Mouse (Mus musculus) lung, adult 2 months (tissue): ENCODE measurements at regions not wholly inside any gene's neighbourhood (a gene's known extent, or its start where the extent isn't known, plus 50 kb on each side); places are given as distances from the start of the nearest gene placed in this dataset.

Experiments used
- DNase-seq: peaks from one replicate; pipeline ENCODE4 v3.0.0; 2022
- H3K4me1 ChIP-seq: fragments of 200-500 bp; 2 replicates; pipeline ENCODE4 v1.6.1; 2011; ENCODE audit warnings: low read length; ENCODE audit not compliant: control insufficient read depth, insufficient read depth
- H3K4me3 ChIP-seq: fragments of 200-500 bp; replicated peaks from 2 replicates; pipeline ENCODE3; 2011; ENCODE audit warnings: low read depth, mild to moderate bottlenecking, control low read depth, low read length; ENCODE audit errors: extremely low read depth
- CTCF ChIP-seq: fragments of 200-500 bp; IDR thresholded peaks from 2 replicates; pipeline ENCODE4 v1.5.1; 2011; ENCODE audit warnings: mild to moderate bottlenecking, low read length, control low read depth; ENCODE audit not compliant: insufficient read depth
- POLR2A ChIP-seq: fragments of 200-500 bp; IDR thresholded peaks from 2 replicates; pipeline ENCODE4 v1.6.1; 2011; ENCODE audit warnings: low read depth, mild to moderate bottlenecking, control low read depth, low read length, borderline replicate concordance; ENCODE audit errors: extremely low read depth
- WGBS: fragments of 180-500 bp; shearing (Covaris S2); methylation state at CpG from one replicate; pipeline ENCODE4 v1.1.7; 2018; 5-methylcytosine and 5-hydroxymethylcytosine counted together

DNA sequence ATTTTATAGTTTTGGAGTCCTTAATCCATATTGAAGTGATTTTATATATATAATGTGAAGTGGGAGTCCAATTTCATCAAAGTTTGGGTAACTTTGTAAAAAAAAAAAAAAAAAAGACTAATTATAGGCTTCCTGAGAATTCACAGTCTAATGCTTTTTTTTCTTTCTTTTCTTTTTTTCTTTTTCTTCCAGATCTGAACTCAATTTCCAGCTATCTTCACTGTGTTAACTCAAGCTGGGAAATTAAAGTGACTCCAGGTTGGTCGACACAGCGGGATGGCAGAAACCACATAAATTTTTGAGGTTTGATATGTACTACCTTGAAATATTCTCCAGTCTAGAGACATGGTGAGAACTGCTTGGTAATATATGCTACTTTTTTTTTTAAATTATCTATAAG is 385.7 kb upstream of the Pkdcc start:
- Histone ChIP-seq H3K4me3 (no peak overlapping the region), H3K4me1 (no peaks in the 10 kb centered on the region)
- TF ChIP-seq CTCF (no peak), POLR2A (no peak)
- no peak for DNase-seq
- 95% methylated on average over 2 of the region's 2 CpGs for WGBS

DNA sequence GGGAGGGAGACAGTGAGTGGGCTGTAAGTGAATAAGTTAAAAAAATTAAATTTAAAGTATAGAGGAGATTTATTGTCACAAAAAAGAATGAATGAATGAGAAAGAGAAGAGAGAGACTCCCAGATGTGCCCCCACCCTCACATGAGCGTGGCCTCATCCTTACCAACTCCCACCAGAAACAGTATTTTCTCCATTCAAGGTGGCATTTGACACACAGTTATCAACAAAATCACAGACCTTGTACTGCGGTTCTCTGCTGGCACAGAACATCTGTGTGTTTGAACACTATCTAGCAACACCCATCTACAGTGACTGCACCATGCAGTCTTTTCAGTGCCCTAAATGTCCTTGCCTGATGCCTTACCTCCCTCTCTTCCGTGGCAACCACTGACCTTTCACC is 380.9 kb upstream of the Pkdcc start:
- 67% methylated on average over 3 of the region's 3 CpGs for WGBS
- no peak for TF ChIP-seq POLR2A
- no peak for TF ChIP-seq CTCF
- DNase-seq: no peak
- no peak overlapping the region for H3K4me3 ChIP-seq
- H3K4me1 ChIP-seq: no peaks in the 10 kb centered on the region

- TF ChIP-seq CTCF (no peak), POLR2A (no peak)
- 66% methylated on average over 3 of the region's 3 CpGs for WGBS
- DNase-seq: no peak
Measured at GRCm38 (mm10) chr17:82836115-82836514, 379.0 kb upstream of the Pkdcc start.

GRCm38 (mm10) chr17:82846776-82847494 is 368.2 kb upstream of the Pkdcc start:
- Histone ChIP-seq H3K4me1 (no peaks in the 10 kb centered on the region), H3K4me3 (no peak overlapping the region)
- DNase-seq: no peak
- 23% methylated on average over 5 of the region's 5 CpGs for WGBS
- no peak for TF ChIP-seq POLR2A
- no peak for TF ChIP-seq CTCF

More at GRCm38 (mm10) chr17:82836115-82836514, 379.0 kb upstream of the Pkdcc start:
- H3K4me3 ChIP-seq: no peak overlapping the region
- H3K4me1 ChIP-seq: no peaks in the 10 kb centered on the region

DNA sequence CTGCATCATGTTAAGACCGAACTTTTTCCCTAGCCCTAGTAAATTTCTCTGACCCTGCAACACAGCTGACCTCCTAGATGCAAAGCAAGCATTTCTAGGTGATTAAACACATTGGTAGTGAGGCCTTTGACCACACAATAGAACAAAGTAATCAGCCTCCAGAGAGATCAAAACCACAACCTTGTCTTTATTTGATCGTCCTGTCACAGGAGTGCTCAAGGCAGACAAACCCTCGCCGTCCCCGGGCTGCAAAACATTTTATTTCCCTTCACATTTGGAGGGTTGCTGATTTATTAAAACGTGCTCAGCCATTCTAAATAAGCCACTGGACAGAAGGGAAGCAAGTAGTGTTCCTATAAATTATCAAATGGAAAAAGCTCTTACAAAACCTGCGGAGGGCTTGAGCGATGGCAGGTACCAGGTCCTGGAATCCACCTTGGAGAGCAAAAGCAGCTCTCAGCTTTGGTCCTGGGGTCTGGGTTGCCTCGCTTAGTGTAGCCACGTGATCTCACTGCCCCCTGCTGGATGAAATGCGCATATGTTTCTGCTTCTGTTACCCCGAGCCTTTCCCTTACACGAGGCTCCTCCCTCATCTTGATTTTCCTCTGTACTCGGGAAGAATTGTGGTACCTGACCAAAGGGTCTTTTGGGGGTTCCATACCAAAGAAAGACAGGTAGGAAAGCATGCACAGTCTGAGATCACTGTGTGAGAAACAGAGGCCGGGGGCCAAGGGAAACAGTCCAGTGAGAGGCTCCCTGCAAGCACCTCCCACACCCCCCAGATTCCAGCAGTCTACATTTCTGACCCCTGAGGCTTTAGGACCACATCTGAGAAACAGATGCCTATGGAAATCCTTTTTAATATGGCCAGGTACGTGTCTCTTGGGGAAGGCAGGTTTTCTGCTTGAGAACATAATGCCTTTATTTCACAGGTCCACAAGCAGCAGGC is 357.6 kb upstream of the Pkdcc start:
- WGBS: 20% methylated on average over 16 of the region's 16 CpGs
- peak; percentile 47 for DNase-seq
- H3K4me1 ChIP-seq: no peaks in the 10 kb centered on the region
- no peak for TF ChIP-seq POLR2A
- TF ChIP-seq CTCF: peak; percentile 81
- no peak overlapping the region for H3K4me3 ChIP-seq

DNA sequence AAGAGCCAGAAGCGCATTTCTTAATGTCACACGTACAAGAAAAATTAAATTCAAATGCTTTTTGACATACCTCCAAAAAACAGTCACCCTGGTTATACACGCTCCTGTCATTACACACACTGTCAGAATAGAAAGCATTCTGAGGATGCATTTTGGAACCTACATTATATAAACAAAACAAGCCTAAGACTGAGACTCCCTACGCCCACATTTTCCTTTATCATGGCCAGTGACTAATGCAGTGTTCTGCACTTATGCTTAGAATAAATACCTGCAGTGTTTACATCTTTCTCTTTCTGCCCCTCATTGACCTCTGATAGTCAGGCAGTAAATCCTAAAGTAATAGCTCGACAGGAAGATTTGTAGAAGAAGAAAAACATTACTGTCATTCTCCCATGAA is 354.7 kb upstream of the Pkdcc start:
- H3K4me1 ChIP-seq: no peaks in the 10 kb centered on the region
- TF ChIP-seq CTCF: no peak
- no peak for TF ChIP-seq POLR2A
- 49% methylated on average over 5 of the region's 5 CpGs for WGBS
- DNase-seq: no peak
- no peak overlapping the region for H3K4me3 ChIP-seq

DNA sequence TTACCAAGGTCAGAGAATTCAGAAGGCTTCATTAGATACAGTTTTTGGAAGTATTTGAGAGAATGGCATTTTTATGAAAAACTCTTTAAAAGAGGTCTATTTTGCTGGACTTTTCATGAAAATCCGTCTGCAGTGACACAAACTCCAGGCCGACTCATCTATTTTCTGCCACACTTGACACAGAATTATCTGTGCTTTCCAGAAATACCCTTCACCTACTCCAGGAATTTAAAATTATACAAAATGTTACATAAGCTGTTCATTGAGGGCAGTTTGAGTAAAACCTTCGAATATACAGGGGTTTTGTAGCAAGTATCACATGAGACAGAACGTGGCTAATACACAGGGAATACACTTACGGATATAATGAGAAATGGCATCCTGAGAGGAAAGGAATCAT is 354.1 kb upstream of the Pkdcc start:
- no peaks in the 10 kb centered on the region for H3K4me1 ChIP-seq
- 77% methylated on average over 5 of the region's 5 CpGs for WGBS
- no peak for TF ChIP-seq POLR2A
- TF ChIP-seq CTCF: no peak
- no peak overlapping the region for H3K4me3 ChIP-seq
- no peak for DNase-seq

DNA sequence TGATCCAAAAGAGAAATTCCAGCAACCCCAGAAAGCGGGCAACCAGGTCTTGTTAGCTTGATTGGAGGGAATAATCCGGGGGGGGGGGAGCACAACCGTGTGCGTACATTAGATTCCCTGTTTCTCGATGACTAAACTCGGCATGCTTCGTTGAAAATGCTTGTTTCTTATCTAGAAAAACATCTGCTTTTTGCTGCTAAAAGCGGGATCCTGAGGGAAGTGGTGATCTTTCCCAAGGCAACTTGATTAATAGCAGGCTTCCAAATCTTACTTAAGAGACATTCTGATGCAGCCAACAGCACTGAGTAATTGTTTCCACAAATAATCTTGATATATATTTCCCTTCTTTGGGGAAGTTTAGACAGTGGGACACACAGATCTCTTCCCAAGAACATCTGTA is 338.0 kb upstream of the Pkdcc start:
- TF ChIP-seq CTCF: no peak
- no peak for TF ChIP-seq POLR2A
- WGBS: 39% methylated on average over 8 of the region's 8 CpGs
- no peak for DNase-seq
- no peaks in the 10 kb centered on the region for H3K4me1 ChIP-seq
- no peak overlapping the region for H3K4me3 ChIP-seq

DNA sequence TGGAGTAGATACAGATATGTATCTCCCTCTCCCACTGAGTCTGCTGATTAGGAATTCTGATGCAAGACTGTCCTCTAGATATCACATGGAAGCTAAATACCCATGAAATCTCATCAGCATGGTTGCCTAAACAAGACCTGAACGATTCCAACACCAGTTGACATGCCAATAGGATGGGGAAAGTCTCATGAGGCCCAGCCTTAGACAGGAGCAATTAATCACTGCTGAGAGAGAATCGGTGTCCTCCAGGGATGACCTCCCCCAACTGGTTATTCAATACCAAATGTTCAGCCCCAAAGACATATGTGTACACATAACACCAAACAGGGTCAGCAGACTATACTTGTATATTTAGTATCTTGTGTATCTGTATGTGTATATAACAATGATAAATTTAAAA is 314.5 kb upstream of the Pkdcc start:
- Histone ChIP-seq H3K4me1 (no peaks in the 10 kb centered on the region), H3K4me3 (no peak overlapping the region)
- no peak for DNase-seq
- WGBS: 38% methylated on average over 2 of the region's 2 CpGs
- TF ChIP-seq POLR2A (no peak), CTCF (no peak)
